Mouse (Mus musculus) thymus, adult 2 months (tissue): ENCODE data around the gene Amt. TPM values are rescaled to one million over a fixed set of nuclear protein-coding genes. Genes with fewer than 3 reads are reported as not detected.

Experiments used
- DNase-seq: peaks from one replicate; pipeline ENCODE4 v3.0.0; 2021
- H3K27ac ChIP-seq: fragments of 200-500 bp; 2 replicates; pipeline ENCODE4 v1.5.1; 2012; ENCODE audit warnings: low read length, control low read depth; ENCODE audit not compliant: control insufficient read depth, insufficient read depth
- H3K27me3 ChIP-seq: fragments of 200-500 bp; 2 replicates; pipeline ENCODE4 v1.6.1; 2012; ENCODE audit warnings: mild to moderate bottlenecking, low read length, moderate library complexity, mixed read lengths; ENCODE audit not compliant: control insufficient read depth, insufficient read depth
- H3K36me3 ChIP-seq: fragments of 200-500 bp; 2 replicates; pipeline ENCODE4 v1.6.1; 2012; ENCODE audit warnings: mild to moderate bottlenecking, low read length, moderate library complexity; ENCODE audit not compliant: control insufficient read depth, insufficient read depth
- H3K4me1 ChIP-seq: fragments of 200-500 bp; replicated peaks from 2 replicates; pipeline ENCODE4 v1.6.1; 2012; ENCODE audit warnings: low read length; ENCODE audit not compliant: control insufficient read depth, insufficient read depth
- H3K4me3 ChIP-seq: fragments of 200-500 bp; 2 replicates; pipeline ENCODE4 v1.5.1; 2012; ENCODE audit warnings: mild to moderate bottlenecking, low read length, control low read depth, moderate library complexity; ENCODE audit not compliant: control insufficient read depth, insufficient read depth
- CTCF ChIP-seq: fragments of 200-500 bp; IDR thresholded peaks from 2 replicates; pipeline ENCODE4 v1.5.1; 2012; ENCODE audit warnings: mild to moderate bottlenecking, control low read depth, low read length, moderate library complexity, borderline replicate concordance; ENCODE audit not compliant: control insufficient read depth, poor library complexity, insufficient read depth; ENCODE audit errors: extremely low read depth
- POLR2A ChIP-seq: fragments of 200-500 bp; IDR thresholded peaks from 2 replicates; pipeline ENCODE4 v1.6.1; 2012; ENCODE audit warnings: mild to moderate bottlenecking, low read length, control low read depth, moderate library complexity; ENCODE audit not compliant: control insufficient read depth, poor library complexity, insufficient read depth; ENCODE audit errors: extremely low read depth
- WGBS: fragments of 180-500 bp; shearing (Covaris S2); methylation state at CpG from one replicate; pipeline ENCODE4 v1.1.7; 2018; 5-methylcytosine and 5-hydroxymethylcytosine counted together
- polyA plus RNA-seq: library from polyadenylated mRNA; depleted of rRNA; stranded (reverse); fragments of >200 nt; gene quantifications from 2 replicates; pipeline ENCODE4 v1.2.3, GENCODE M21; 2012

Gene Amt
- polyA plus RNA-seq, 1 experiment = 4.4 TPM

- WGBS = 41% methylated on average over 6 of the region's 6 CpGs
- DNase-seq = no peak
- H3K27ac ChIP-seq = peak overlapping the region; percentile 75
- H3K27me3 ChIP-seq = no peaks in the 10 kb centered on the region
- H3K4me1 ChIP-seq = peaks cover 28% of the 10 kb centered on the region
- H3K4me3 ChIP-seq = no peak overlapping the region
- TF ChIP-seq POLR2A (no peak), CTCF (no peak)
- H3K36me3 ChIP-seq = peaks cover 22% of the 10 kb centered on the region
Measured at GRCm38 (mm10) chr9:108338551-108338885, 41.9 kb downstream of the Amt start.

- peak within 1 kb of the TSS; percentile 88 for H3K27ac ChIP-seq
- TF ChIP-seq CTCF (no peak), POLR2A (peak; percentile 92)
- WGBS = under 1% methylated on average over 49 of the region's 49 CpGs
Measured at GRCm38 (mm10) chr9:108338886-108339781, 42.5 kb downstream of the Amt start, which contains the start of gene Gpx1. Gpx1 (plus strand) TSS chr9:108338903.

GRCm38 (mm10) chr9:108339886-108340257 is 43.2 kb downstream of the Amt start:
- peak overlapping the region; percentile 88 for H3K27ac ChIP-seq
- H3K4me1 ChIP-seq = peaks cover 28% of the 10 kb centered on the region
- TF ChIP-seq CTCF (no peak), POLR2A (no peak)
- no peaks in the 10 kb centered on the region for H3K27me3 ChIP-seq
- peaks cover 8% of the 10 kb centered on the region for H3K36me3 ChIP-seq
- peak; percentile 38 for DNase-seq
- 2% methylated on average over 20 of the region's 20 CpGs for WGBS
- peak overlapping the region; percentile 95 for H3K4me3 ChIP-seq

More at GRCm38 (mm10) chr9:108338886-108339781, 42.5 kb downstream of the Amt start, which contains the start of gene Gpx1:
- Histone ChIP-seq H3K27me3 (no peaks in the 10 kb centered on the region), H3K4me1 (peaks cover 28% of the 10 kb centered on the region), H3K4me3 (peak within 1 kb of the TSS; percentile 95), H3K36me3 (peaks cover 16% of the 10 kb centered on the region)
- peak; percentile 93 for DNase-seq

- peaks cover 28% of the 10 kb centered on the region for H3K4me1 ChIP-seq
- H3K4me3 ChIP-seq = peak overlapping the region; percentile 95
- DNase-seq = peak; percentile 34
- WGBS = 6% methylated on average over 10 of the region's 10 CpGs
- H3K27me3 ChIP-seq = no peaks in the 10 kb centered on the region
- peak overlapping the region; percentile 88 for H3K27ac ChIP-seq
- TF ChIP-seq CTCF = no peak
- no peak for TF ChIP-seq POLR2A
- H3K36me3 ChIP-seq = peaks cover 2% of the 10 kb centered on the region
Measured at GRCm38 (mm10) chr9:108340258-108341138, 43.8 kb downstream of the Amt start.

GRCm38 (mm10) chr9:108341139-108341475 is 44.5 kb downstream of the Amt start:
- Histone ChIP-seq H3K4me3 (no peak overlapping the region), H3K4me1 (peaks cover 28% of the 10 kb centered on the region), H3K27me3 (no peaks in the 10 kb centered on the region), H3K27ac (peak overlapping the region; percentile 29), H3K36me3 (no peaks in the 10 kb centered on the region)
- TF ChIP-seq CTCF (no peak), POLR2A (no peak)
- WGBS = 23% methylated on average over 5 of the region's 5 CpGs
- DNase-seq = peak; percentile 9

GRCm38 (mm10) chr9:108341801-108342200 is 45.1 kb downstream of the Amt start:
- Histone ChIP-seq H3K4me3 (no peak overlapping the region), H3K4me1 (peaks cover 30% of the 10 kb centered on the region), H3K27ac (peak overlapping the region; percentile 4; the same call in 1 of the 2 replicates), H3K36me3 (no peaks in the 10 kb centered on the region), H3K27me3 (no peaks in the 10 kb centered on the region)
- no peak for DNase-seq
- TF ChIP-seq CTCF = no peak
- no peak for TF ChIP-seq POLR2A
